Mouse (Mus musculus) liver, embryonic 12.5 days (tissue): ENCODE results near the gene Myo3b. TPM values are rescaled to one million over a fixed set of nuclear protein-coding genes. Genes with fewer than 3 reads are reported as not detected.
"Not testable (repeated sequence)": the region's sequence is repeated elsewhere in the genome, so short reads cannot be mapped to it uniquely, and the experiment has no call there.

ENCODE experiments used
- ATAC-seq: fragments of 200-750 bp; cut with Nextera tagmentation; 2 replicates; pipeline ENCODE4 v1.8.0; 2017; ENCODE audit warnings: moderate number of reproducible peaks, mild to moderate bottlenecking, moderate library complexity
- H3K27ac ChIP-seq: fragments of 300-500 bp; sonication (generic); 2 replicates; pipeline ENCODE4 v1.5.1; 2016; ENCODE audit warnings: mild to moderate bottlenecking
- H3K27me3 ChIP-seq: fragments of 300-500 bp; sonication (generic); replicated peaks from 2 replicates; pipeline ENCODE4 v1.6.1; 2016; ENCODE audit warnings: mild to moderate bottlenecking, moderate library complexity
- H3K36me3 ChIP-seq: fragments of 300-500 bp; sonication (generic); 2 replicates; pipeline ENCODE4 v1.6.1; 2016; ENCODE audit warnings: mild to moderate bottlenecking, moderate library complexity
- H3K4me1 ChIP-seq: fragments of 300-500 bp; sonication (generic); 2 replicates; pipeline ENCODE4 v1.6.1; 2016
- H3K4me2 ChIP-seq: fragments of 300-500 bp; sonication (generic); 2 replicates; pipeline ENCODE4 v1.6.1; 2016; ENCODE audit warnings: mild to moderate bottlenecking, moderate library complexity
- H3K4me3 ChIP-seq: fragments of 300-500 bp; sonication (generic); 2 replicates; pipeline ENCODE4 v1.5.1; 2016; ENCODE audit warnings: mild to moderate bottlenecking, moderate library complexity
- H3K9ac ChIP-seq: fragments of 300-500 bp; sonication (generic); 2 replicates; pipeline ENCODE4 v1.6.1; 2016; ENCODE audit warnings: mild to moderate bottlenecking, moderate library complexity
- H3K9me3 ChIP-seq: fragments of 300-500 bp; sonication (generic); replicated peaks from 2 replicates; pipeline ENCODE4 v1.6.1; 2016; ENCODE audit warnings: mild to moderate bottlenecking, moderate library complexity
- WGBS: fragments of 180-500 bp; shearing (Covaris S2); methylation state at CpG from one replicate; pipeline ENCODE4 v1.1.7; 2016; ENCODE audit not compliant: insufficient replicate concordance; 5-methylcytosine and 5-hydroxymethylcytosine counted together
- polyA plus RNA-seq: library from polyadenylated mRNA; unstranded; fragments of >200 nt; fragmentation: Nextera tagmentation; extraction: Ambion mirVana; gene quantifications from 2 replicates; pipeline ENCODE4 v1.2.1, GENCODE M21; 2016

Myo3b gene
- not detected in 2 replicates for polyA plus RNA-seq

DNA sequence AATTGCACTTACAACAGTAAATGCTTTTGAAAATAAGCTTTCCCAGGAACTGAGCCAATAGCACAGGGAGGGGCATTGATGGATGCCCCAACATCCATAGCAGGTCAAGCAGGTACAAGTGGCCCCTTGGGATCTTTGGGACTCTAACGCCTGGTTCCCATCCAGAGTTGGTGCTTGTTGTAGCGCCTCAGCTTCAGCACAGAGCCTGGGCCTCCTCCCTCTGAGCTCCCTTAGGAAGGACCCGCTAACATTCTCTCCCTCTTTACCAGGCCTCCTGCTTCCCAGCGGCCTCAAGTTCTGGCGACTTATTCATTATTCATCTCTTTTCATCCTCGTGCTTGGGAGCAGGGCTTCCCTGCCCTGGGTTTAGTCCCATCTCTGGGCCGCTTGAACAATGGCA, at the start of gene Myo3b:
Myo3b (plus strand) TSS at position 375 of the 400 bp plus-strand sequence.
- ATAC-seq = no peak
- no peaks in the 10 kb centered on the region for H3K36me3 ChIP-seq

DNA sequence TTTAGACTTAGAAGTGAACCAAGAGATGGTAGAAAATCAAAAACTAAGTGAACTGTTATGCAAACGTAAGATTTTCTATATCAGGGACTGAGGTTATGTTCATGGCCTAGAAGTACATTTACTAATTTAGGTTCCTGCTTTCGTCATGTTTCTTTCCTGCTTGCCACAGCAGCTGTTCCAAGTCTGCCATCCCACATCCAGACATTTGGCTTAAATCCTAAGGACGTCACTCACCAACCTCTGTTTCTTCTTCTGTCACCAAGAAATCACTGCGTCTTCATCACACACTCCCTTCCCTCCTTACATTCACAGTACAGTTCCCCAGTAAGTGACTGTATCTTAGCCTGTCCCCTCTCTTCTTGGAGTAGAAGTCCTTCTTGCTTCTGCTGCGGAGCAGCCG, 49.7 kb upstream of the Myo3b start:
- Histone ChIP-seq H3K36me3 (peaks cover 57% of the 10 kb centered on the region), H3K9me3 (no peaks in the 10 kb centered on the region), H3K4me1 (no peaks in the 10 kb centered on the region), H3K27me3 (no peaks in the 10 kb centered on the region), H3K9ac (no peak overlapping the region), H3K4me3 (no peak overlapping the region), H3K4me2 (no peak overlapping the region), H3K27ac (no peak overlapping the region)
- ATAC-seq = no peak
- 89% methylated on average over 6 of the region's 6 CpGs for WGBS

More for the DNA sequence above, at the start of gene Myo3b:
- Histone ChIP-seq H3K4me1 (no peaks in the 10 kb centered on the region), H3K9ac (no peak within 1 kb of the TSS), H3K9me3 (no peaks in the 10 kb centered on the region), H3K27ac (no peak within 1 kb of the TSS), H3K27me3 (peaks cover 7% of the 10 kb centered on the region; the same call in 1 of the 2 replicates), H3K4me2 (no peak within 1 kb of the TSS), H3K4me3 (no peak within 1 kb of the TSS)
- 37% methylated on average over 7 of the region's 7 CpGs for WGBS

DNA sequence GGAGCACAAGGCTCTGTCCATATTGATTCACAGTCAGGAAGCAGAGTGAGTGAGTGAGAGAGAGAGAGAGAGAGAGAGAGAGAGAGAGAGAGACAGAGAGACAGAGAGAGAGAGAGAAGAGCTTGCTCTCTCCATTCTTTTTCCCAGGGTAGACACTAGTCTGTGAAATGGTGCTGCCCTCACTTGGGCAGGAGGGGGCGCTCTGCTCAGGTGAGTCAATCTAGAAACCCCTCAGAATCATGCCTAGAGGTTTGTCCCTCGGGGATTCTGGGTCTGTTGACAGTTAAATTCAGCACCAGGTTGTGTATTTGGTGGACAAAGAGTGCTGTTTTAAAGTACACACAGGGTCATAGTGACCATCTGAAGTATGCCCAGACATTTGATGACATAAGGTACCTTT, 48.3 kb upstream of the Myo3b start:
- no peak overlapping the region for H3K4me3 ChIP-seq
- peaks cover 55% of the 10 kb centered on the region for H3K36me3 ChIP-seq
- 43% methylated on average over 2 of the region's 2 CpGs for WGBS
- ATAC-seq = no peak
- no peak overlapping the region for H3K9ac ChIP-seq
- no peak overlapping the region for H3K27ac ChIP-seq
- H3K9me3 ChIP-seq = no peaks in the 10 kb centered on the region
- H3K27me3 ChIP-seq = no peaks in the 10 kb centered on the region
- no peak overlapping the region for H3K4me2 ChIP-seq
- H3K4me1 ChIP-seq = peaks cover 9% of the 10 kb centered on the region; the same call in 1 of the 2 replicates

DNA sequence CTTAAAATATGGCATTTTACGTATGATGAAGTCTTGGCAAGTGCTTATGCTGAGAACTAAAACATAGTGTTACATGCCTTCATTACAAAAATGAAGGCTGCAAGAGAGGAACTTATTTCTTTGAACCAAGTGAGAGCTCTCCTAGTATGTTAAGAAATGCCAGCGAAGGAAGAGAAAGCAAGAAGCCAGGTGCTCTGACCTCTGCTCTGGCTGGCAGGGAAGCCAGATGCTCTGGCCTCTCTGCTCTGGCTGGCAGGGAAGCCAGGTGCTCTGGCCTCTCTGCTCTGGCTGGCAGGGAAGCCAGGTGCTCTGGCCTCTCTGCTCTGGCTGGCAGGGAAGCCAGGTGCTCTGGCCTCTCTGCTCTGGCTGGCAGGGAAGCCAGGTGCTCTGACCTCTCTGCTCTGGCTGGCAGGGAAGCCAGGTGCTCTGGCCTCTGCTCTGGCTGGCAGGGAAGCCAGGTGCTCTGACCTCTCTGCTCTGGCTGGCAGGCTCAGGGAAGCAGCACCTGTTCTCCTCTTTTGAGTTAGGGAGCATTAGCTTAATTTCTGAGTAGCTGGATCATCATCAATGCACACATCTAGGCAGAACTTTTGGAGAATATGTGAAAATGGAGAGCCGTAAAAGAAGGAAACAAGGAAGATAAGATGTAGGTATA, 44.7 kb upstream of the Myo3b start:
- H3K4me3 ChIP-seq, H3K27me3 ChIP-seq, H3K9me3 ChIP-seq, H3K9ac ChIP-seq, H3K4me2 ChIP-seq, ATAC-seq: not testable (repeated sequence)
- H3K4me1 ChIP-seq = peaks cover 30% of the 10 kb centered on the region
- H3K36me3 ChIP-seq = peaks cover 54% of the 10 kb centered on the region
- peak overlapping the region; percentile 56 for H3K27ac ChIP-seq
- 85% methylated on average over 3 of the region's 3 CpGs for WGBS

DNA sequence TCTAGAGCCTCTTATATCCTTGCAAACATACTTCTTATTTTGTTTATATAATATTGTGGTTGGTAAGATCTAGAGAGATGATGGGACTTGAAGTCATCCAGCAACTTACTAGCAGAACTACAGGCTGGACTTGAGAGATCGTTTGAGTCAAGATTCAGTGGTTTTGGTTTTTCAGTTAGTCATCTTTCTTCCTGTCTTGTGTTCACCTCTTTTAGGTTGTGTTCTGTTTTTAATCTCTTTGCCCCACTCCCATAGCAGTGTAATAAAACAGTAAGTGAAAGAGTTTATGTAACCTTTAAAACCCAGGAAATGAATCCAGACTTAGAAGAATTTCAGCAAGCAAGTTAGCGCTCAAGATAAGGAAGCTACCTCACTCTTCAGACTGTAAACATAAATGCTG, 44.1 kb upstream of the Myo3b start:
- H3K36me3 ChIP-seq = peaks cover 48% of the 10 kb centered on the region
- no peaks in the 10 kb centered on the region for H3K9me3 ChIP-seq
- H3K27ac ChIP-seq = peak overlapping the region; percentile 56; the same call in 1 of the 2 replicates
- no peak overlapping the region for H3K4me3 ChIP-seq
- no peak overlapping the region for H3K4me2 ChIP-seq
- WGBS = 56% methylated on average over 2 of the region's 2 CpGs
- H3K27me3 ChIP-seq = no peaks in the 10 kb centered on the region
- H3K4me1 ChIP-seq = peaks cover 30% of the 10 kb centered on the region
- H3K9ac ChIP-seq = no peak overlapping the region
- no peak for ATAC-seq

DNA sequence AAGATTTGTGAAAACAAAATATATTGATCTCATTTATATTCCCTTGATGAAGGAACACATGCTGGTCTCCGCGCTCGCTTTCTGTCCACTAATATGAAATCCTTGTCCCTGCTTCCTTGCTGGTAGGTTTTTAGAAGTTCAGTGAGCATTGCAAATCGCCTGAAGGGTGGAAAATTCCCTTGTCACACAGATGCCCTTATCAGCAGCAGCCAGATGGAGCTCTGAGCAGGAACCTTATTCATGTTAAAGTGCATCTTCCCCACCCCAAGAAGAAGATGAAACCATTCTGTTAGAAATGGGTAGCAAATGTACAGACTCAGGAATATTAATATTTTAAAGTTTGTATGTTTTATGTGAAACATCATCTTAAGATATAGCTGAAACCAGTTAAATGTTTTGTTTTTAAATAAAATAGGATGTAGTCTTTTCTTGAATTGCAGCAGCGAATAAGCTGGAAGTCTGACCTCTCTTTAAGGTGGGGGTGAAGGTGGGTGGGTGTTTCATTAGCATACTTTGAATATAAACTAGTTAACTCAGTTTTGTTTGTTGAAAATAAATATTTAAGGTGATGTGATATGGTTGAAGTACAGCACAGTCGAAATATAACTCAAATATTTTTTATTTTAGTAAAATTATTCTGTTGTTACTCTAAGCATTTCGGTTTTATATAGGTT, 39.7 kb upstream of the Myo3b start:
- Histone ChIP-seq H3K27me3 (no peaks in the 10 kb centered on the region), H3K9me3 (no peaks in the 10 kb centered on the region), H3K4me3 (no peak overlapping the region), H3K27ac (peak overlapping the region; percentile 82), H3K4me1 (peaks cover 30% of the 10 kb centered on the region), H3K4me2 (peak overlapping the region; percentile 45), H3K36me3 (peaks cover 42% of the 10 kb centered on the region), H3K9ac (no peak overlapping the region)
- peak; percentile 98 for ATAC-seq
- 61% methylated on average over 7 of the region's 7 CpGs for WGBS

DNA sequence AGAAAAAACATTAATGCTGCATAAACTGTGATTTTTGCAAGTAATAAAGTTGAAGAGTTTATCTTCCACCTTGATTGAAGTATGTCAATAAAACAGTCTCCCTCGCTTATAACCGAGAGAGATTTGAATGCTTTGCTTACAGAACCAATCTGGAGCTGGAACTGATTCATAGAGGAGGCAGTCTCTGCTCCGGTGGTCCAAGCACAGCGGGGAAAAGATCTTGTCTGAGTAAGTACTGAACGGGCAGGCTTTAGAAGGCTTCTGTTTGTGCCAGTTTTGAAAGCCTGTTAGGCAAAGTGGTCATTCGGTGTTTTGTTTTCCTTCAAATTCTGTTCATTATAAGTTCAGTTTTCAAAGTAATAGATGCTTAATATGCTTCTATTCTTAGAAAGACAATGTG, 38.6 kb upstream of the Myo3b start:
- Histone ChIP-seq H3K4me1 (peaks cover 24% of the 10 kb centered on the region), H3K9ac (no peak overlapping the region), H3K36me3 (peaks cover 38% of the 10 kb centered on the region), H3K27ac (peak overlapping the region; percentile 37; the same call in 1 of the 2 replicates), H3K27me3 (no peaks in the 10 kb centered on the region), H3K4me2 (no peak overlapping the region), H3K4me3 (no peak overlapping the region), H3K9me3 (no peaks in the 10 kb centered on the region)
- no peak for ATAC-seq
- WGBS = 83% methylated on average over 6 of the region's 6 CpGs

DNA sequence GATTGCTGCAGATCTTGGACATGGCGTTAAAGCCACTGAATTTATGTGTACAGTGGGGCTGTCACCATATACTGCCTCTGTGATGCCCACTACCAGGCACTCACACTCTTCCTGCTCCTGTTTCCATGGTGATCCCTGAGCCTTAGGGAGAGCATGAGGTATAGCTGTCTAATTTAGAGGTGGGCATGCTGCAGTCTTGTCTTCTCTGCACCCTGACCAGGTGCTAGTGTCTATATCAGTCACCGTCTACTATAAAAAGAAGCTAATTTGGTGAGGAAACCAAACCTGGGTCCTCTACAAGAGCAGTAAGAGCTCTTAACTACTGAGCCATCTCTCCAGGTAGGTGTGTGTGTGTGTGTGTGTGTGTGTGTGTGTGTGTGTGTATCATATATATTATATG, 32.4 kb upstream of the Myo3b start:
- H3K27ac ChIP-seq = no peak overlapping the region
- H3K36me3 ChIP-seq = peaks cover 46% of the 10 kb centered on the region
- H3K4me1 ChIP-seq = no peaks in the 10 kb centered on the region
- no peaks in the 10 kb centered on the region for H3K27me3 ChIP-seq
- 83% methylated on average over 2 of the region's 2 CpGs for WGBS
- no peak overlapping the region for H3K4me3 ChIP-seq
- ATAC-seq = no peak
- H3K9ac ChIP-seq = no peak overlapping the region
- no peaks in the 10 kb centered on the region for H3K9me3 ChIP-seq
- H3K4me2 ChIP-seq = no peak overlapping the region

DNA sequence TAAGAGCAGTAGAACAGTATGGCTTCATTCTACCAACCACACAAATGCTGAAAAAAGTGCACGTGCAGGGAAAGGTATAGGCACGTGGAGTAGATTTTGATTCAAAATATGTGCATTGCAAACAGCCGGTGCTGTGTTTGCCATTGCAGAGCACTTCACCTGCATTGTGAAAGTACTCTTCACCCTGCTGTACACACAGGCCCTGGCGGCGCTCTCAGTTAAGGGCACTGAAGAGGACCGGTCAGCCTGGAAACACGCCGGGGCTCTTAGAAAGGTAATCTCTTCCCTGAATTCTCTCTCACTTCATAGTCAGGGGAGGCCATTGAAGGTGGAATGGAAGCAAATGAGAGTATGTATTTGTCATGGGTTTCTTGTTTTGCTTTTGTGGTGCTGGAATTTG, 26.0 kb upstream of the Myo3b start:
- Histone ChIP-seq H3K9ac (no peak overlapping the region), H3K4me1 (no peaks in the 10 kb centered on the region), H3K36me3 (peaks cover 51% of the 10 kb centered on the region), H3K4me3 (no peak overlapping the region), H3K27me3 (no peaks in the 10 kb centered on the region), H3K27ac (no peak overlapping the region), H3K9me3 (no peaks in the 10 kb centered on the region), H3K4me2 (no peak overlapping the region)
- 93% methylated on average over 8 of the region's 8 CpGs for WGBS
- ATAC-seq = no peak

DNA sequence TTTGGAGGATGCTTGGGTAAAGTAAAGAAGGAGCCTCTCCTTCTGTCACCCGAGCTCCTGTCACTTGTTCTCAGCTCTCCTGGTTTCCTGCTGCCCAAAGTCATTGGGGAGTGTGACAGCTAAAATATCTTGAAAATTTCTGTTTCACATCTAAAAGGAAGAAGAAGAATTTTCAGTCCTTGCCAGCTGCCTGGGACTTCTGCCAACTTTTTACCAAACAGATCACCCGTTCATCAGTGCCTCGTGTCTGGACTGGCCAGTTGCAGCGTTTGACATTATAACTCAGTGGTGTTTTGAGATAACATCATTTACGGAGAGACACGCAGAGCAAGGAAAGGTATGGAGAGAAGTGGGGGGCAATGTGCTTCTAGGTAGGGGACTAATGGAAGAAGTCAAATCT, 20.7 kb upstream of the Myo3b start:
- no peaks in the 10 kb centered on the region for H3K27me3 ChIP-seq
- H3K9me3 ChIP-seq = no peaks in the 10 kb centered on the region
- 73% methylated on average over 6 of the region's 6 CpGs for WGBS
- H3K4me3 ChIP-seq = no peak overlapping the region
- H3K27ac ChIP-seq = no peak overlapping the region
- no peaks in the 10 kb centered on the region for H3K4me1 ChIP-seq
- H3K36me3 ChIP-seq = peaks cover 70% of the 10 kb centered on the region
- H3K4me2 ChIP-seq = no peak overlapping the region
- no peak overlapping the region for H3K9ac ChIP-seq
- no peak for ATAC-seq

DNA sequence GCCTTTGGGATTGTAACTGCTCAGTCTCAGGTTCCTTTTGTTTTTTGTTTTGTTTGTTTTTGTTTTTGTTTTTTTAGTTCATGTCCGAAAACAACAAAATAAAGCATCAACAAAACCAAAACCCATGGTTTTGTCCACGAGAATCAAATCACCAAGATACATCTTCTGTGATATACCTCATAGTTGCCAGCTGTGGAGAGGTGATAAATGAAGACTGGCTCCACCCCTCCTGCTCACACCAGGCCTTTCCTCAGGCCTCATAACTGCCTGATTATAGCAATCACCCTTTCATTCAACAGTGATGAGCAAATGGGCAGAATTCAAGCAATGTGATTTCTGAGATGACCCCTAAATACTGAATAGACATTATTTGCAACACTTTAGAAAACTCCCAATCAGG, 14.5 kb upstream of the Myo3b start:
- ATAC-seq = peak; percentile 97
- Histone ChIP-seq H3K4me3 (no peak overlapping the region), H3K36me3 (peaks cover 38% of the 10 kb centered on the region), H3K4me1 (peaks cover 19% of the 10 kb centered on the region), H3K9ac (no peak overlapping the region), H3K9me3 (no peaks in the 10 kb centered on the region), H3K27ac (peak overlapping the region; percentile 58), H3K27me3 (no peaks in the 10 kb centered on the region), H3K4me2 (peak overlapping the region; percentile 19; the same call in 1 of the 2 replicates)
- 41% methylated on average over 2 of the region's 2 CpGs for WGBS

DNA sequence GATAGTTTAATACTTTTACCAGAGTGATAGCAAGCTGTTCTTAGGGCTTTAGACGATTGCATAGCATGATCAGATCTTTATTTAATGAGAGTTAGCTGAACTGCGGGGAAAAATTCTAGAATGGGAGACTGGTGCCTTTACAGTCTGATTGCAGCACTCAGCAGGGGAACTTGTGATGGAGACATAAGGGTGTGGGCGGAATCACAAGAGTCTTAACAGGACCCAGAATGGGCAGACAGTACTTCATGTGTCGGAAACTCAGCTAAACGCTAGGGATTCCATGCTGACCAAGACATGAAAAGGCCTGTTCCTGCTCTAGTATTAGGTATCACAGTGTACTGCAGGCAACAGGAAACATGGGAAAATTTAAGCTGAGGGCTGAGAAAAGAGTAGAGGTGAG, 13.2 kb upstream of the Myo3b start:
- H3K27ac ChIP-seq = no peak overlapping the region
- H3K9me3 ChIP-seq = no peaks in the 10 kb centered on the region
- peaks cover 30% of the 10 kb centered on the region for H3K36me3 ChIP-seq
- no peak overlapping the region for H3K9ac ChIP-seq
- peaks cover 19% of the 10 kb centered on the region for H3K4me1 ChIP-seq
- 82% methylated on average over 5 of the region's 5 CpGs for WGBS
- H3K4me2 ChIP-seq = no peak overlapping the region
- no peak for ATAC-seq
- no peak overlapping the region for H3K4me3 ChIP-seq
- no peaks in the 10 kb centered on the region for H3K27me3 ChIP-seq
